Mouse (Mus musculus) MEL (cell line): Measurements from ENCODE around the gene Myl12a.

ENCODE experiments used
- CTCF ChIP-seq, 3 experiments: IDR thresholded peaks in 2 of 3; conservative IDR thresholded peaks in 1 of 3; 2 replicates each; pipeline ENCODE4 v1.5.1; 2011 to 2012; ENCODE audit warnings: low read length in 3 of 3, low read depth in 2 of 3, mild to moderate bottlenecking in 2 of 3, improper control_type of control experiment in 1 of 3, inconsistent platforms in 1 of 3, mixed read lengths in 1 of 3, moderate library complexity in 1 of 3; ENCODE audit not compliant: control insufficient read depth in 1 of 3, insufficient read depth in 1 of 3, poor library complexity in 1 of 3, severe bottlenecking in 1 of 3
- GATA1 ChIP-seq: IDR thresholded peaks from 2 replicates; pipeline ENCODE4 v1.6.1; 2011; ENCODE audit warnings: low read depth, low read length, improper control_type of control experiment
- POLR2A ChIP-seq, 2 experiments: IDR thresholded peaks; 2 replicates each; pipeline ENCODE4 v1.6.1; 2011 to 2012; ENCODE audit warnings: low read length in 2 of 2, mild to moderate bottlenecking in 2 of 2, control low read depth in 1 of 2, improper control_type of control experiment in 1 of 2, low read depth in 1 of 2, moderate library complexity in 1 of 2; ENCODE audit not compliant: control insufficient read depth in 1 of 2, insufficient read depth in 1 of 2, poor library complexity in 1 of 2
- POLR2AphosphoS5 ChIP-seq: IDR thresholded peaks from 2 replicates; pipeline ENCODE4 v1.6.1; 2012; ENCODE audit warnings: low read depth, borderline replicate concordance, mild to moderate bottlenecking, inconsistent platforms, low read length, moderate library complexity, mixed read lengths
- TCF12 ChIP-seq: IDR thresholded peaks from 2 replicates; pipeline ENCODE4 v1.6.1; 2014; ENCODE audit warnings: low read depth, mild to moderate bottlenecking, inconsistent platforms, low read length, improper control_type of control experiment, moderate library complexity
- ZC3H11A ChIP-seq: IDR thresholded peaks from 2 replicates; pipeline ENCODE4 v1.6.1; 2012; ENCODE audit warnings: low read depth, mild to moderate bottlenecking, inconsistent platforms, low read length, improper control_type of control experiment

GRCm38 (mm10) chr17:71025922-71026321 lies 23.2 kb upstream of the Myl12a start:
- TF ChIP-seq CTCF (IDR thresholded peaks at IDR 0.05 in 2 of 3, conservative IDR thresholded peaks at IDR 0.05 in 1 of 3; ENCODE audit: control insufficient read depth in 1 of 3, insufficient read depth in 1 of 3, low read depth in 2 of 3, low read length in 3 of 3, poor library complexity in 1 of 3, severe bottlenecking in 1 of 3) (no peak), POLR2AphosphoS5 (no peak), ZC3H11A (no peak), TCF12 (no peak), POLR2A (IDR thresholded peaks at IDR 0.05; ENCODE audit: control insufficient read depth in 1 of 2, insufficient read depth in 1 of 2, low read depth in 1 of 2, low read length in 2 of 2, poor library complexity in 1 of 2) (no peak), GATA1 (no peak)
